Mouse (Mus musculus) forebrain, embryonic 12.5 days (tissue): ENCODE measurements at regions not wholly inside any gene's neighbourhood (a gene's known extent, or its start where the extent isn't known, plus 50 kb on each side); places are given as distances from the start of the nearest gene placed in this dataset.

Source experiments
- ATAC-seq: fragments of 200-750 bp; cut with Nextera tagmentation; 2 replicates; pipeline ENCODE4 v1.8.0; 2017; ENCODE audit warnings: moderate TSS enrichment; ENCODE audit not compliant: low FRiP score
- H3K27ac ChIP-seq: fragments of 300-500 bp; sonication (generic); 2 replicates; pipeline ENCODE4 v1.5.1; 2016; ENCODE audit warnings: mild to moderate bottlenecking
- H3K27me3 ChIP-seq: fragments of 300-500 bp; sonication (generic); 2 replicates; pipeline ENCODE4 v1.6.1; 2016; ENCODE audit warnings: mild to moderate bottlenecking
- H3K36me3 ChIP-seq: fragments of 300-500 bp; sonication (generic); replicated peaks from 2 replicates; pipeline ENCODE4 v1.6.1; 2016; ENCODE audit warnings: mild to moderate bottlenecking
- H3K4me1 ChIP-seq: fragments of 300-500 bp; sonication (generic); 2 replicates; pipeline ENCODE4 v1.6.1; 2016
- H3K4me2 ChIP-seq: fragments of 300-500 bp; sonication (generic); 2 replicates; pipeline ENCODE4 v1.6.1; 2016; ENCODE audit warnings: mild to moderate bottlenecking, moderate library complexity
- H3K4me3 ChIP-seq: fragments of 300-500 bp; sonication (generic); replicated peaks from 2 replicates; pipeline ENCODE4 v1.5.1; 2016; ENCODE audit warnings: mild to moderate bottlenecking
- H3K9ac ChIP-seq: fragments of 300-500 bp; sonication (generic); 2 replicates; pipeline ENCODE4 v1.6.1; 2016; ENCODE audit warnings: mild to moderate bottlenecking
- H3K9me3 ChIP-seq: fragments of 300-500 bp; sonication (generic); 2 replicates; pipeline ENCODE4 v1.6.1; 2016
- WGBS: fragments of 180-500 bp; shearing (Covaris S2); methylation state at CpG from one replicate; pipeline ENCODE4 v1.1.7; 2016; 5-methylcytosine and 5-hydroxymethylcytosine counted together

DNA sequence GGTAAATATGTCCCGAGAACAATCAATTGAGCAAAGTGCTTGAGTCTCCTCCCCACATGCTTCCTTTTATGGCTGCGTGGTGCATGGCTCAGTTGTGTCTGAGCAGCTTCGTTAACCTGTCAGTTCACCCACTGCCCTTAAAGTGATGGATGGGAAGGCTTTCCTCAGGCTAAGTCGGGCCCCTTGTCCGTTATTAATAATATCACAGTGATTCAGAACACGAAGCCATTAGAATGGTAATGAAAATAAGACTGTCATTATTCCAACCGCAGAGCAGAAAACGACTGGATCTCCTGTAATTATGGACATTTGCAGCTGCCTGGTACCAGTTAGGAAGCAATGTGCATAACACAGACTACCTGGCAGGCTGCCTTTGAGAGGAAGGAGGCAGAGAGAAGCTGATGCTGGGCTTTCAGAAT, 375.9 kb downstream of the Med10 start:
- Histone ChIP-seq H3K4me3 (no peak overlapping the region), H3K27me3 (no peaks in the 10 kb centered on the region), H3K4me1 (0 out of 2 replicates have a peak, but pooled peaks cover 3% of the 10 kb centered on the region), H3K27ac (0 out of 2 replicates have a peak overlapping the region, but pooled peaks have one; percentile 36), H3K9ac (no peak overlapping the region), H3K9me3 (no peaks in the 10 kb centered on the region), H3K4me2 (no peak overlapping the region), H3K36me3 (no peaks in the 10 kb centered on the region)
- peak; percentile 79 for ATAC-seq
- 45% methylated on average over 8 of the region's 8 CpGs for WGBS

DNA sequence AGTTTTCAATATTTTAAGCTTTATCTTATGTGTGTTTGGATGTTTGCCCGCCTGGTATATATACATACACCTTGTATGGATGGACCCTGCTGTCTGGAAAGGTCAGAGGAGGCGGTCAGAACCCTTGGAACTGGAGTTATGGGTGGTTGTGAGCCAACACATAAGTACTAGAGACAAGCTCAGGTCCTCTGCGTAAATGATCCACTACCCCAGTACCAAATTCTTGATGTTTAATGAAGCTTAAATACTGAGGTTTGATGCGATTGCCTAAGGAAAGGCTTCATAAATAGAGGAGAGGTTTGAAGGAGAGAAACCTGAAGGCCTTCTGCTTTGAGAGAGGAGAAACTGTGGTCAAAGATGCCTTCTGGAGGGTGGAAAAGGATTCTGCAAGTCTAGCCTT, 388.8 kb downstream of the Med10 start:
- Histone ChIP-seq H3K4me3 (no peak overlapping the region), H3K9ac (no peak overlapping the region), H3K4me2 (no peak overlapping the region), H3K27me3 (no peaks in the 10 kb centered on the region), H3K36me3 (no peaks in the 10 kb centered on the region), H3K9me3 (no peaks in the 10 kb centered on the region), H3K27ac (no peak overlapping the region), H3K4me1 (0 out of 2 replicates have a peak, but pooled peaks cover 2% of the 10 kb centered on the region)
- ATAC-seq, result no peak
- 74% methylated on average over 4 of the region's 4 CpGs for WGBS

DNA sequence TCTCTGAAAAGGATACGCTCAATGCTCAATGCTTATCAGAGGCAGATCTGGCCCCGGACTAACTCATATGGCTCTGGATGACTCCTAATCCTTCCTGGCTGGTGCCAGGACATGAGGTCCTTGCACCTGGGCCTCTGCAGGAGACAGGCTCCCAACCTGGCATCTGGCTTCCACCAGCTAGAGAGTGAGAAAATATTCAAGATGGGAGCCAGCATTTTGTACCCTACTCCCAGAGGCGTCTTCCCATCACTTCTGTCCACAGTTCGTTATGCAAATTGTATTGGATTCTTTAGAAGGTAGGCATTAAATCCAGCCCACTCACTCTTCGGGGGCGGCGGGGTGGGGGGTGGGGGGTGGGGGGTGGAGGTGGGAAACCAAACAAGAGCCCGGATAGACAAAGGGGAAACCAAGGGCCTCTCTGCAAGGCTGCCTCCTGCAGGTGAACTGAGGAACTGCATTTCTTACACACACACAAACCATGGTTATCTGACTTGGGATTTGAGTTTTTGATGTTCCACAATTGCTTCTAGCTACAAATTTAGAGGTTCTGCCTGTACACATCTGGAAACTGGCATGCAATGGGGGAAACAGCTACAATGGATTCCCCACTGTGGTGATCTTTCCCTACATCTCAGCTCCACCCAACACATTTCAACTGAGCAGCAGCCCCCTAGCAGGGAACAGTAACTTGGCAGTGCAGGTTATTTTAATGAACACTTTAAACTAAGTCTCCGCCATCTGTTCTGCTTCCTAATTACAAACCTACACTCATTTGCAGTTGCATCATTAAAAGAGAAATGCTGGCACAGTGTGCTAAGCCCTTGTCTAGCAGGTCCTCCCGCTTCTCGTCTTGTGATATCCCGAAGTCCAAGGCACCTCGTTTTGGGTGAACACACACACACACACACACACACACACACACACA, 390.2 kb downstream of the Med10 start:
- H3K9me3 ChIP-seq, result no peaks in the 10 kb centered on the region
- ATAC-seq, result peak; percentile 68; the same call in 1 of the 2 replicates
- H3K4me3 ChIP-seq, result no peak overlapping the region
- H3K4me2 ChIP-seq, result no peak overlapping the region
- WGBS, result 66% methylated on average over 13 of the region's 13 CpGs
- 0 out of 2 replicates have a peak overlapping the region, but pooled peaks have one; percentile 36 for H3K27ac ChIP-seq
- 0 out of 2 replicates have a peak, but pooled peaks cover 2% of the 10 kb centered on the region for H3K4me1 ChIP-seq
- H3K36me3 ChIP-seq, result no peaks in the 10 kb centered on the region
- no peak overlapping the region for H3K9ac ChIP-seq
- H3K27me3 ChIP-seq, result no peaks in the 10 kb centered on the region

DNA sequence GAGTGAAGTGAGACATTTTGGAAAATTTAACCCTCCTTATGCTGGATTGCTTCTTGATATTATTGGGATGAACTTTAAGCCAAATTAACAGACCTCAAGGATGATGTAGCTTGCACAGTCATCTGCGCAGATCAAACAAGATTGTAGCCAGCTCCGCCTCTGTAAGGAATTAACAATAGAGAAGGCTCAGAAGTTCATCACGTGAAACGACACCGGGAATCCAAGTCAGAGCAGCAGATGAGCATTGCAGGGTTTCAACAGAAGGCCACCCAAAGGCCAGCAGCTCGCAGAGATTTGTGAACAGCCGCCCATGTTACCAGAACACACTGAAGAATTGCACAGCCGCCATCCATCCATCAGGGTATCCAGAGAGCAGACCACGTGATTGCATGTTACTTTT, 391.1 kb downstream of the Med10 start:
- Histone ChIP-seq H3K4me1 (0 out of 2 replicates have a peak, but pooled peaks cover 2% of the 10 kb centered on the region), H3K4me2 (no peak overlapping the region), H3K27me3 (no peaks in the 10 kb centered on the region), H3K36me3 (no peaks in the 10 kb centered on the region), H3K9ac (no peak overlapping the region), H3K9me3 (no peaks in the 10 kb centered on the region), H3K4me3 (no peak overlapping the region), H3K27ac (no peak overlapping the region)
- ATAC-seq, result no peak
- 78% methylated on average over 9 of the region's 9 CpGs for WGBS

DNA sequence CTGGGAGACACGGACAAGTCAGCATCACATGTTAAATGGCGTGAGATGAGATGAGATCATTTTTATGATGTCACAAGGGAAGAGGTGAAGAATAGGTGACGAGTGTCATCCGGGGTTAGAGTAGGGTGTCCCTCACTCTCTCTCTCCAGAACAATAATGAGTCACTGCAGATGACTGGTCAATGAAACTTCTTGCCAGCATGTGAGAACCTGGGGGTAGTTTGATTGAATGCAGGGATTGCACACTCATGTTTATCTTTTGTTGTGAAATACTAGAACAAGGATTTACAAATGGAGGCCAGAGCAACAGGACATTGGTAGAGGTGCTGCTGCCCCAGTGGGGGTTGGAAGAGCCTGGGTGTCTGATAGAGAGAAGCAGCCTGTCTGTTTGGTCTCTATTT, 393.7 kb downstream of the Med10 start:
- no peaks in the 10 kb centered on the region for H3K9me3 ChIP-seq
- H3K4me1 ChIP-seq, result 0 out of 2 replicates have a peak, but pooled peaks cover 2% of the 10 kb centered on the region
- H3K36me3 ChIP-seq, result no peaks in the 10 kb centered on the region
- WGBS, result 87% methylated on average over 4 of the region's 4 CpGs
- H3K27ac ChIP-seq, result no peak overlapping the region
- H3K4me2 ChIP-seq, result no peak overlapping the region
- ATAC-seq, result no peak
- no peak overlapping the region for H3K4me3 ChIP-seq
- H3K9ac ChIP-seq, result no peak overlapping the region
- H3K27me3 ChIP-seq, result no peaks in the 10 kb centered on the region

DNA sequence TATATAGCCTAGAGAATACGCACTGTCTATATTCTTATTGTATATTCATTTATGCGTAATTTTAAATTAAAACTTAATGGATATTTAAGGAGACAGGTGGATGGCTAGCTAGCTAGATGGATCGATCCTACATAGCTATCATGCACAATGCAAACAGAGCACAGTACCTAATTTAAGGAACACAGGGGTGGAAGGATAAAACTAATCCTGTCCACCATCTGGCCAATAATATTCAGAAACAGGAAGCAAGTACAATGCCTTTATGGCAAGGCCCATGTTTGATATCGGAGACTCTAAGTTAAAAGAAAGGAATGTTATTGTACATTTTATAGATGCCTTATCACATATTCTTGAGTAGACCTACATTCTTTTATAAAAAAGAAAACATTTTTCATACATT, 396.4 kb downstream of the Med10 start:
- H3K27ac ChIP-seq, result no peak overlapping the region
- no peaks in the 10 kb centered on the region for H3K4me1 ChIP-seq
- no peaks in the 10 kb centered on the region for H3K9me3 ChIP-seq
- no peak overlapping the region for H3K4me2 ChIP-seq
- H3K27me3 ChIP-seq, result no peaks in the 10 kb centered on the region
- 95% methylated on average over 4 of the region's 4 CpGs for WGBS
- H3K4me3 ChIP-seq, result no peak overlapping the region
- no peak for ATAC-seq
- H3K36me3 ChIP-seq, result no peaks in the 10 kb centered on the region
- H3K9ac ChIP-seq, result no peak overlapping the region

DNA sequence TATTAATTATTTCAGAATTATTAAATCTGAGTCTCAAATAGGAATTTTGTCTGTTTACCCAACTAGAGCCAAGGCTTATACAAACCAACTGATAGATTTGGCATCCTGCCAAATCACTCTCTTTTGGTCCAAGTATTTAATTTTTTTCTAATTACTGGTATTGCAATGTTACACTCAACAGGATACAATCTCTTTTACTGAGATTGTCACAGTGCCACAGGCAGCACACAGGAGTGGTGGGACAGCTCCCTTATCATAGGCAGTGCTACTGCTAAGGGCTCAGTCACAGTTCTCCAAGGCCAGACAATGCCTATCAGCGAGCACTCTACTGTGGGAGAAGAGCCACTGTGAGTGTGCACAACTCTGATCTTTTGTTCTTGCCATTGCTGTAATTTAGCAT, 396.9 kb downstream of the Med10 start:
- no peaks in the 10 kb centered on the region for H3K36me3 ChIP-seq
- H3K4me2 ChIP-seq, result no peak overlapping the region
- H3K4me1 ChIP-seq, result no peaks in the 10 kb centered on the region
- no peaks in the 10 kb centered on the region for H3K9me3 ChIP-seq
- no peak for ATAC-seq
- no peak overlapping the region for H3K27ac ChIP-seq
- 90% methylated on average over 1 of the region's 1 CpGs for WGBS
- H3K9ac ChIP-seq, result no peak overlapping the region
- no peaks in the 10 kb centered on the region for H3K27me3 ChIP-seq
- no peak overlapping the region for H3K4me3 ChIP-seq

DNA sequence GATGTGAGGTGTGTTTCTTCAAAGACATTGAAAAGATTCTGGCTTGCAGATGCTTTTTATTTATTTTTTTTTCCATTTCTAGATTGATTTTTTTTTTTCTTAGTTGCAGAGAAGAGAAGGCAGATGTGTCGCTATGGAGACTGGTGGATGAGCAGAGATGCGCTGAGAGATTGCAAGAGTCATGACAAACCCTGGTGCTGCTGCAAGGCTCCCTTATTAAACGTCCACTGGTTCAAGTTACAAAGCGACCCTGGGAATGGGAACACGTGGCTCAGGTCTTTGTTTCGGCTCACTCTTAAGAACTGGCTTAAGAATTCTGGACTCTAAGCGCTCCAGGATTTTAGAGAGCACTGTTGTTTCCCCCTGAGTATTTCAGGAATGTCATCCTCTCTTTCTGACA, 403.1 kb downstream of the Med10 start:
- H3K27ac ChIP-seq, result no peak overlapping the region
- 24% methylated on average over 7 of the region's 7 CpGs for WGBS
- H3K27me3 ChIP-seq, result no peaks in the 10 kb centered on the region
- peaks cover 7% of the 10 kb centered on the region; the same call in 1 of the 2 replicates for H3K4me1 ChIP-seq
- no peaks in the 10 kb centered on the region for H3K36me3 ChIP-seq
- H3K9ac ChIP-seq, result no peak overlapping the region
- no peak for ATAC-seq
- no peak overlapping the region for H3K4me2 ChIP-seq
- H3K9me3 ChIP-seq, result no peaks in the 10 kb centered on the region
- no peak overlapping the region for H3K4me3 ChIP-seq

DNA sequence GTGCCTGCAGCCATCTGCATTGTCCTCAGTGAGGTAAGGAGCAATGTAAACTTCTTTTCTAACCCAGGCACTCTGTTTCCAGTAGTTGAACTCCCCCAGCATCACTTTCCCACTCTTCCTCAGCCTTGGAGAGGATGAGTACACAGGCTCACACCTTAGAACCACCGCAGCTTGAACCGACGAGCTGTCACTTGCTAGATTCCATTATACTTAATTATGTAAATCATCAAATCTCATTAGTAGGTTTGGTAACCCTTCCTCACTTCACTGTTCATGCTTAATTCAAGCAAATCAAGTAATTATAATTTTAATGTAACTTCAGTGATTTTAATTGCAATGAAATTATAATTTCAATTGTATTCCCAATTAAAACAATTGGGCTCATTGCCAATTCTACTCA, 408.0 kb downstream of the Med10 start:
- Histone ChIP-seq H3K4me3 (no peak overlapping the region), H3K9ac (no peak overlapping the region), H3K36me3 (no peaks in the 10 kb centered on the region), H3K27me3 (no peaks in the 10 kb centered on the region), H3K9me3 (no peaks in the 10 kb centered on the region), H3K4me2 (no peak overlapping the region), H3K4me1 (peaks cover 3% of the 10 kb centered on the region; the same call in 1 of the 2 replicates), H3K27ac (no peak overlapping the region)
- 65% methylated on average over 3 of the region's 3 CpGs for WGBS
- ATAC-seq, result no peak

DNA sequence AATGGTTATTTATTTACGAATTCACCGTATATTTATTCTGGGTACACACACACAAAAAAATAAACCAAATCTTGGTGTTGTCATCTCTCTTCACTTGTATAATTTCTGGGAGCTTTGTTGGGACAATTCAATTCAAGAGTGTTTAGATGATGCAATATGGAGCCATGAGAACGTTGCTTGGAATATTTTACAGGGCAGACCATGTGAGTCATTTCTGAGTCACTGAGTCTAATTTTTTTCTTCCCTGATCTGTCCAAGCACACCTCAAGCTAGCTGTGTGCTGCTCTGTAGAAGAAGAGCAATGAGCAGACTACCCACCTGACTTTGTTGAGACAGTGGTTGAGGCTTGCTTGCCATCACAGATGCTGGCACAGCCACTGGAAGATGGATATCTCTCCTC, 410.8 kb downstream of the Med10 start:
- no peak overlapping the region for H3K4me3 ChIP-seq
- no peak for ATAC-seq
- no peaks in the 10 kb centered on the region for H3K9me3 ChIP-seq
- no peaks in the 10 kb centered on the region for H3K36me3 ChIP-seq
- no peak overlapping the region for H3K9ac ChIP-seq
- WGBS, result 93% methylated on average over 3 of the region's 3 CpGs
- no peak overlapping the region for H3K27ac ChIP-seq
- H3K4me1 ChIP-seq, result peaks cover 17% of the 10 kb centered on the region
- no peaks in the 10 kb centered on the region for H3K27me3 ChIP-seq
- no peak overlapping the region for H3K4me2 ChIP-seq

DNA sequence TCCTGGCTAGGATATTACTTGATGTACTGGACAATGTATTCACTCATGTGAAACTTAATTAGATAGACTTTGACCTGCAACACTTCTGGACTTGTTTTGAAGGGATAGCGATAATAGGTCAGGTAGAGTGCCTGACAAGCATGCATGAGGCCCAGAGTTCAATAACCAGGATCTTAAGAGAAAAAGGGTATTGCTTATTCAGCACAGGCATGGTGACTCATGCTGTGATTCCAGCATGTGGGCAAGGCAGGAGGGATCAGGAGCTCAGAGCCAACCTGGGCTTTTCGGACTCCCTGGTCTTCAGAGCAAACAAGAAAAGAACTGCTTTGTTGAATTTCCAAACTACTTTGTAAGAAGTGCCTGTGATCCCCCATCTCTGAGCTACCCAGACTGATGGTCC, 411.4 kb downstream of the Med10 start:
- ATAC-seq, result no peak
- Histone ChIP-seq H3K4me1 (peaks cover 17% of the 10 kb centered on the region), H3K9ac (no peak overlapping the region), H3K27ac (no peak overlapping the region), H3K36me3 (no peaks in the 10 kb centered on the region), H3K4me2 (no peak overlapping the region), H3K4me3 (no peak overlapping the region), H3K9me3 (no peaks in the 10 kb centered on the region), H3K27me3 (no peaks in the 10 kb centered on the region)
- 70% methylated on average over 2 of the region's 2 CpGs for WGBS

DNA sequence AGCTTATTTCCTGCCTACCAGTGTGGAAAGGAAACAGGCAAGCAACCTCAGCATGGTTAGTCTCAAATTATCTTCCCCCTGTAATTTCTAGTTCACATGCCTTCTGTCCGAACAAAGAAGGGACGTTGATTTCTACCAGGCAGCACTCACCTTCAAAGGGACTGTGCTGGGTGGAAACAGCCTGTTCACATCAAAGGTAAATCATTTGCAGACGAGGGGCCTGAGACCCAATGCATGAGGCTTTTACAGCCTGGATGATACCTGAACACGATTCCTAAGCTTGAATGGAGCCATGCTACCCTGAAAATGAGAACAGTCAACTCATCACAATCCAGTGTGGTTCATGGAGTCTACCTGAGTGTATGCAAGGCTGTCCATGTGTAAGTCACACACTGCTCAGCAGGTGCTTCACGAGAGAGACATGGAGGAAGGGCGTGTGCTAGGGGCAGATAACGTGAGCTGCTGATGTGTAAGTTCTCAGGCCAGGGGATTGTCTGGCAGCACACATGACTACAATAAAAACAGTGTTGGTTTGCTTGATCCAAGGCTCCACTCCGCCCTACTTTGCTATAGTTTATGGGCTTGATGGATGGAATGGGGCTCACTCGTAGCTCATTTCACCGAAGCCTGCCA, 411.9 kb downstream of the Med10 start:
- Histone ChIP-seq H3K4me3 (no peak overlapping the region), H3K9ac (no peak overlapping the region), H3K4me1 (peaks cover 17% of the 10 kb centered on the region), H3K27ac (no peak overlapping the region), H3K4me2 (no peak overlapping the region), H3K27me3 (no peaks in the 10 kb centered on the region), H3K36me3 (no peaks in the 10 kb centered on the region), H3K9me3 (no peaks in the 10 kb centered on the region)
- 78% methylated on average over 10 of the region's 10 CpGs for WGBS
- no peak for ATAC-seq
